Mouse (Mus musculus) T-helper 1 cell (primary cell): ENCODE measurements around the gene Gm49336.

Experiments
- in situ Hi-C: fragments of 300-600 bp; cut with MboI, MseI; formaldehyde crosslinking; loops from one replicate; pipeline ENCODE4 v1.15.1; 2025; ENCODE audit warnings: high pct_unique_total_duplicates

Gene Gm49336

GRCm38 (mm10) chr14:60251281-60252003 is at the start of gene Gm49336, which contains the start of gene Nupl1:
TSS of gene Gm49336 (minus strand) at chr14:60251507.
TSS of gene Nupl1 (minus strand) at chr14:60251431.
- in situ Hi-C loops: loop anchor here (5.0 to 25.0 kb wide), 2 partner anchors 461 to 814 kb away; partner anchors contain the start of genes Cab39l and Setdb2

GRCm38 (mm10) chr14:60301024-60301423 is 49.7 kb upstream of the Gm49336 start:
- in situ Hi-C loops: no loop called here

- in situ Hi-C loops: no loop called here
These were observed 49.1 kb upstream of the Gm49336 start for GRCm38 (mm10) chr14:60300224-60300991.

GRCm38 (mm10) chr14:60295531-60295930 is 44.2 kb upstream of the Gm49336 start:
- in situ Hi-C loops: no loop called here

- in situ Hi-C loops: no loop called here
These were observed 39.1 kb upstream of the Gm49336 start for GRCm38 (mm10) chr14:60290363-60290762.

GRCm38 (mm10) chr14:60286194-60286863 is 35.0 kb upstream of the Gm49336 start:
- in situ Hi-C loops: no loop called here

- in situ Hi-C loops: no loop called here
These were observed 24.3 kb upstream of the Gm49336 start for GRCm38 (mm10) chr14:60275301-60276276.

- in situ Hi-C loops: loop anchor here (25.0 kb wide), 1 partner anchor 836 kb away; the partner anchor contains the start of genes Cab39l and Setdb2
These were observed 22.0 kb upstream of the Gm49336 start for GRCm38 (mm10) chr14:60273346-60273745.

GRCm38 (mm10) chr14:60269333-60269732 is 18.0 kb upstream of the Gm49336 start:
- in situ Hi-C loops: loop anchor here (25.0 kb wide), 1 partner anchor 832 kb away; the partner anchor contains the start of genes Cab39l and Setdb2

- in situ Hi-C loops: loop anchor here (25.0 kb wide), 1 partner anchor 828 kb away; the partner anchor contains the start of genes Cab39l and Setdb2
These were observed 13.9 kb upstream of the Gm49336 start, which contains the start of gene Mtmr6 for GRCm38 (mm10) chr14:60264990-60265876. TSS of gene Mtmr6 (plus strand) at chr14:60265228.

- in situ Hi-C loops: loop anchor here (25.0 kb wide), 1 partner anchor 825 kb away; the partner anchor contains the start of genes Cab39l and Setdb2
These were observed 11.0 kb upstream of the Gm49336 start for GRCm38 (mm10) chr14:60262316-60262715.

- in situ Hi-C loops: loop anchor here (25.0 kb wide), 1 partner anchor 821 kb away; the partner anchor contains the start of genes Cab39l and Setdb2
These were observed 6.5 kb upstream of the Gm49336 start for GRCm38 (mm10) chr14:60257851-60258250.

GRCm38 (mm10) chr14:60257101-60257500 is 5.8 kb upstream of the Gm49336 start:
- in situ Hi-C loops: loop anchor here (25.0 kb wide), 1 partner anchor 820 kb away; the partner anchor contains the start of genes Cab39l and Setdb2

GRCm38 (mm10) chr14:60256356-60256755 is 5.0 kb upstream of the Gm49336 start:
- in situ Hi-C loops: loop anchor here (25.0 kb wide), 1 partner anchor 819 kb away; the partner anchor contains the start of genes Cab39l and Setdb2

- in situ Hi-C loops: loop anchor here (5.0 to 25.0 kb wide), 2 partner anchors 458 to 817 kb away; partner anchors contain the start of genes Cab39l and Setdb2
These were observed 3.5 kb upstream of the Gm49336 start for GRCm38 (mm10) chr14:60254774-60255173.

- in situ Hi-C loops: loop anchor here (5.0 to 25.0 kb wide), 2 partner anchors 459 to 816 kb away; partner anchors contain the start of genes Cab39l and Setdb2
These were observed 2.2 kb upstream of the Gm49336 start for GRCm38 (mm10) chr14:60253466-60253865.

GRCm38 (mm10) chr14:60252004-60253000 is 995 bp upstream of the Gm49336 start:
- in situ Hi-C loops: loop anchor here (5.0 to 25.0 kb wide), 2 partner anchors 460 to 815 kb away; partner anchors contain the start of genes Cab39l and Setdb2
